Mouse (Mus musculus) liver, postnatal 0 days (tissue): ENCODE results near the gene Tmem161b. TPM values are rescaled to one million over a fixed set of nuclear protein-coding genes. Genes with fewer than 3 reads are reported as not detected.

Experiments
- ATAC-seq: fragments of 200-750 bp; cut with Nextera tagmentation; 2 replicates; pipeline ENCODE4 v1.8.0; 2017; ENCODE audit warnings: mild to moderate bottlenecking, moderate library complexity
- DNase-seq: peaks from one replicate; pipeline ENCODE4 v3.0.0-alpha.2; 2016
- H3K27ac ChIP-seq: fragments of 300-500 bp; sonication (generic); 2 replicates; pipeline ENCODE4 v1.5.1; 2014; ENCODE audit warnings: antibody characterized with exemption, moderate library complexity, mild to moderate bottlenecking, low read depth
- H3K27me3 ChIP-seq: fragments of 300-500 bp; sonication (generic); 2 replicates; pipeline ENCODE4 v1.6.1; 2014; ENCODE audit warnings: low read length, control low read depth, mixed read lengths; ENCODE audit not compliant: insufficient read depth
- H3K36me3 ChIP-seq: fragments of 300-500 bp; sonication (generic); replicated peaks from 2 replicates; pipeline ENCODE4 v1.6.1; 2014; ENCODE audit warnings: mild to moderate bottlenecking, control low read depth, low read length, moderate library complexity, mixed read lengths; ENCODE audit not compliant: insufficient read depth
- H3K4me1 ChIP-seq: fragments of 300-500 bp; sonication (generic); 2 replicates; pipeline ENCODE4 v1.6.1; 2014; ENCODE audit warnings: antibody characterized with exemption, mild to moderate bottlenecking, control low read depth; ENCODE audit not compliant: insufficient read depth
- H3K4me2 ChIP-seq: fragments of 300-500 bp; sonication (generic); 2 replicates; pipeline ENCODE4 v1.6.1; 2014; ENCODE audit warnings: low read depth, mild to moderate bottlenecking, low read length, moderate library complexity, mixed read lengths
- H3K4me3 ChIP-seq: fragments of 300-500 bp; sonication (generic); 2 replicates; pipeline ENCODE4 v1.5.1; 2014; ENCODE audit warnings: low read depth, low read length
- H3K9ac ChIP-seq: fragments of 300-500 bp; sonication (generic); replicated peaks from 2 replicates; pipeline ENCODE4 v1.6.1; 2014; ENCODE audit warnings: mild to moderate bottlenecking, moderate library complexity
- H3K9me3 ChIP-seq: fragments of 300-500 bp; sonication (generic); 2 replicates; pipeline ENCODE4 v1.6.1; 2016; ENCODE audit warnings: mild to moderate bottlenecking, control low read depth, low read length, mixed read lengths
- CTCF ChIP-seq: sonication (generic); IDR thresholded peaks from 2 replicates; pipeline ENCODE4 v1.5.1; 2016; ENCODE audit warnings: antibody characterized with exemption, low read depth
- EP300 ChIP-seq: IDR thresholded peaks from 2 replicates; pipeline ENCODE4 v1.6.1; 2016; ENCODE audit warnings: antibody characterized with exemption, low read depth, mild to moderate bottlenecking
- WGBS: fragments of 180-500 bp; shearing (Covaris S2); extraction: QIAGEN DNeasy Blood & Tissue Kit; methylation state at CpG from one replicate; pipeline ENCODE4 v1.1.7; 2014; ENCODE audit not compliant: insufficient replicate concordance; 5-methylcytosine and 5-hydroxymethylcytosine counted together
- polyA plus RNA-seq: library from polyadenylated mRNA; unstranded; fragments of >200 nt; fragmentation: Nextera tagmentation; extraction: Ambion mirVana; gene quantifications from 2 replicates; pipeline ENCODE4 v1.2.1, GENCODE M21; 2015

The Tmem161b gene
- polyA plus RNA-seq, 1 experiment from 2014 or later: 6.5 TPM

DNA sequence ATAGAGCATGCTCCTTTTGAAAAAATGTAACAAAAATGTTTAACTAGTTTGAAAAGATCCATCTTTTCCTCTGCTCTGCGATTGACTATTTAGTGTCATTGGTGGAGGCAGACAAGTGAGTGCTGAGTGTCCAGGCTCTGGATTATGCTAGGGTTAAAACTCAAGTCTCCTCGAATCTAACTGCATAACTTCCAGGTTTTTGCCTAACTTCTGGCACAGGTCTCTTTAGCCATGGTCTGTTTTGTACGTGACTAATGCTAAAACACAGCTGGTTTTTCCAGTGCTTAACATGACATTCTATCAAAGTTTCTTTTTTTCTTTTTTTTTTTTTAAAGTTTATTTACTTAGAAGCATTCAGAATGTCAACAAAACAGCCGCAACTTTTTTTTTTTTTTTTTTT lies 58.3 kb downstream of the Tmem161b start:
- H3K4me2 ChIP-seq: no peak overlapping the region
- H3K4me3 ChIP-seq: no peak overlapping the region
- no peak for TF ChIP-seq EP300
- no peak for TF ChIP-seq CTCF
- no peaks in the 10 kb centered on the region for H3K4me1 ChIP-seq
- DNase-seq (no peak), ATAC-seq (no peak)
- WGBS: 75% methylated on average over 4 of the region's 4 CpGs
- H3K27me3 ChIP-seq: no peaks in the 10 kb centered on the region
- no peaks in the 10 kb centered on the region for H3K36me3 ChIP-seq
- no peak overlapping the region for H3K27ac ChIP-seq
- no peak overlapping the region for H3K9ac ChIP-seq
- H3K9me3 ChIP-seq: no peaks in the 10 kb centered on the region

DNA sequence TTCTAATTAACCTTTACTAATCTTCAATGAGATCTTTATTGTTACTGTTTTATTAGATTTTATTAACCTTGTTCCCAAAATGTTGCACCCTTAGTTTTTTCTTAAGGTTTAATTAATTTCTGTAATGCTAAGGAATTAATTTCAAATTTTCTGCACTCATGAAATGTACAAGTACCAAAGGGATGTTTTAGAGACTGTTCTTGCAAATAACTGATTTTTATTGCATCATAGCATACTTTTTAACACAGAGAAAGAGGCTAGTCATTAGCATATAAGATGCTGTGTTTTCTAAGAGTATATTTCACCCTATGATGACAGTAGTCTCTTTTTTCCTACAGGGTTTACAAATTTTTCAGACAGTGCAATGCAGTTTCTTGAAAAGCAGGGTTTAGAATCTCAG lies 60.9 kb downstream of the Tmem161b start:
- no peaks in the 10 kb centered on the region for H3K4me1 ChIP-seq
- no peak for TF ChIP-seq CTCF
- TF ChIP-seq EP300: no peak
- no peaks in the 10 kb centered on the region for H3K27me3 ChIP-seq
- no peak overlapping the region for H3K9ac ChIP-seq
- no peak for ATAC-seq
- no peaks in the 10 kb centered on the region for H3K9me3 ChIP-seq
- H3K27ac ChIP-seq: no peak overlapping the region
- H3K4me3 ChIP-seq: no peak overlapping the region
- DNase-seq: no peak
- no peak overlapping the region for H3K4me2 ChIP-seq
- H3K36me3 ChIP-seq: no peaks in the 10 kb centered on the region

DNA sequence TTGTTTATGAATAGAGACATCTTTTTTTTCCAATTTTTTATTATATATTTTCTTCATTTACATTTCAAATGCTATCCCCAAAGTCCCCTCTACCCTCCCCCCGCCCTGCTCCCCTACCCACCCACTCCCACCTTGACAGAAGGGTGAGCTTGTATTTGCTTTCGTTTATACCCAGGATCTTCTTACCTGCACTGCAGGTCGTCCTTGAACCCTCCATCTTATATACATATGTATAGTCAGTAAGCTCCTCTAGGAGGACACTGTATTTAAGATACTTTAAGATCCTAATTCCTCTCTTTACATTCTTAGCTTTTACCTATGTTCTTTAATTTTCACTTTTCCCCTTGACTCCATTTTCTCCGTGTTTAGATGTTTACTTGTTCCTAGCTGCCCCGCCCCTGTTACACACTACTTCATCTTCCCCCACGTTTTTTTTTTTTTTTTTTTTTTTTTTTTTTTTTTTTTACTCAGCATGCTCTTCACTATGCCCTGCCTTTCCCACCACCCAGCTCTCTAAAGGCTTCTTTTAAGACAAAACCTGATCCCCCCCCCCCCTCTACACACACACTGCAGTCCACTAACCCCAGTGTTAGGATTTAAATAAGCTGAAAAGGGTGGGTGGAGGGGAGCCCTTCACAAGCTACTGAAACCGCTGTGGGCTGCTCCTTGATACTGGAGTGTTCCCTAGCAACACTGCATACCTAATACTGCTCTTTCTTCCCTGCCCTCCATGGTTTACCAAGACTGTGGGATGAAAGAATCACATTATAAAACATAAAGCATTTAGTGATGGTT lies 62.9 kb downstream of the Tmem161b start:
- Histone ChIP-seq H3K4me3 (no peak overlapping the region), H3K9ac (no peak overlapping the region), H3K36me3 (peaks cover 3% of the 10 kb centered on the region), H3K27me3 (no peaks in the 10 kb centered on the region), H3K9me3 (no peaks in the 10 kb centered on the region), H3K27ac (no peak overlapping the region), H3K4me1 (no peaks in the 10 kb centered on the region), H3K4me2 (no peak overlapping the region)
- no peak for TF ChIP-seq EP300
- no peak for TF ChIP-seq CTCF
- ATAC-seq (no peak), DNase-seq (no peak)
- 63% methylated on average over 7 of the region's 7 CpGs for WGBS

GRCm38 (mm10) chr13:84285559-84285945 lies 63.5 kb downstream of the Tmem161b start:
- DNase-seq (no peak), ATAC-seq (no peak)
- Histone ChIP-seq H3K9ac (no peak overlapping the region), H3K9me3 (no peaks in the 10 kb centered on the region), H3K4me1 (no peaks in the 10 kb centered on the region), H3K4me2 (no peak overlapping the region), H3K4me3 (no peak overlapping the region), H3K27ac (no peak overlapping the region), H3K27me3 (no peaks in the 10 kb centered on the region), H3K36me3 (peaks cover 3% of the 10 kb centered on the region)
- 82% methylated on average over 3 of the region's 3 CpGs for WGBS
- TF ChIP-seq CTCF (no peak), EP300 (no peak)

- H3K4me1 ChIP-seq: no peaks in the 10 kb centered on the region
- H3K9ac ChIP-seq: no peak overlapping the region
- ATAC-seq (no peak), DNase-seq (no peak)
- H3K9me3 ChIP-seq: no peaks in the 10 kb centered on the region
- TF ChIP-seq EP300: no peak
- TF ChIP-seq CTCF: no peak
- peaks cover 11% of the 10 kb centered on the region; the same call in 1 of the 2 replicates for H3K36me3 ChIP-seq
- H3K27ac ChIP-seq: no peak overlapping the region
- H3K27me3 ChIP-seq: no peaks in the 10 kb centered on the region
- no peak overlapping the region for H3K4me3 ChIP-seq
- WGBS: 84% methylated on average over 2 of the region's 2 CpGs
- no peak overlapping the region for H3K4me2 ChIP-seq
Observed at GRCm38 (mm10) chr13:84299445-84300053, 77.5 kb downstream of the Tmem161b start.

DNA sequence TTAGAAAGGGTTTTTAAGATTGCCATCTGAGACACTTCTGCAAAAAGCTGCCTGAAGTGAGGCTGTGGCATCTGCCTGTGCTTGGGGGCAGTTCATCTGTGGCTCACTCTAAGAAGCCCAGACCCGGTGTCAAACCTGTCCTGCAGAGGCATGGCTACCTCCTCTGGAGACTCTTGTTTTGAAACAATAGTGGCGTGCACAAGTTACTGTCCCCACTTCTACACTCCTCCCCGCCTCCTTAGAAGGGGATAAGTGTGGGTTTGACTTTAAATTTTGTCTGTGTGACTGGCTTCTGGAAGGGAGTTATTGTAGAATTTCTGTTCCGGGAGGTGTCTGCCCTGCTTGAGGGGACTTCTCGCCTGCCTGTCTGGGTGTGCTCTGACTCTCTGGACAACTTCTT lies 121.2 kb downstream of the Tmem161b start:
- H3K4me2 ChIP-seq: no peak overlapping the region
- ATAC-seq (no peak), DNase-seq (no peak)
- TF ChIP-seq CTCF (no peak), EP300 (no peak)
- peaks cover 3% of the 10 kb centered on the region; the same call in 1 of the 2 replicates for H3K4me1 ChIP-seq
- no peak overlapping the region for H3K27ac ChIP-seq
- H3K4me3 ChIP-seq: no peak overlapping the region
- H3K9me3 ChIP-seq: no peaks in the 10 kb centered on the region
- H3K36me3 ChIP-seq: no peaks in the 10 kb centered on the region
- 18% methylated on average over 5 of the region's 5 CpGs for WGBS
- H3K27me3 ChIP-seq: peaks cover 46% of the 10 kb centered on the region
- H3K9ac ChIP-seq: no peak overlapping the region
